Mouse (Mus musculus) lung, postnatal 0 days (tissue): ENCODE data around the gene Rgs8. TPM values are rescaled to one million over a fixed set of nuclear protein-coding genes. Genes with fewer than 3 reads are reported as not detected.

Experiments used
- ATAC-seq: fragments of 200-750 bp; cut with Nextera tagmentation; 2 replicates; pipeline ENCODE4 v1.8.0; 2017; ENCODE audit warnings: moderate library complexity
- DNase-seq: peaks from one replicate; pipeline ENCODE4 v3.0.0-alpha.2; 2016; ENCODE audit warnings: low spot score
- H3K27ac ChIP-seq: fragments of 300-500 bp; sonication (generic); 2 replicates; pipeline ENCODE4 v1.5.1; 2014; ENCODE audit warnings: antibody characterized with exemption, mild to moderate bottlenecking, low read length, mixed read lengths
- H3K27me3 ChIP-seq: fragments of 300-500 bp; sonication (generic); replicated peaks from 2 replicates; pipeline ENCODE4 v1.6.1; 2014; ENCODE audit warnings: low read length, mixed read lengths; ENCODE audit not compliant: insufficient read depth
- H3K36me3 ChIP-seq: fragments of 300-500 bp; sonication (generic); 2 replicates; pipeline ENCODE4 v1.6.1; 2014; ENCODE audit warnings: low read length, mixed read lengths; ENCODE audit not compliant: insufficient read depth
- H3K4me1 ChIP-seq: fragments of 300-500 bp; sonication (generic); 2 replicates; pipeline ENCODE4 v1.6.1; 2014; ENCODE audit warnings: antibody characterized with exemption, low read depth, low read length, mixed read lengths; ENCODE audit not compliant: insufficient read depth
- H3K4me2 ChIP-seq: fragments of 300-500 bp; sonication (generic); replicated peaks from 2 replicates; pipeline ENCODE4 v1.6.1; 2014; ENCODE audit warnings: low read depth, mild to moderate bottlenecking, low read length, moderate library complexity, mixed read lengths
- H3K4me3 ChIP-seq: fragments of 300-500 bp; sonication (generic); 2 replicates; pipeline ENCODE4 v1.5.1; 2014; ENCODE audit warnings: low read depth, low read length
- H3K9ac ChIP-seq: fragments of 300-500 bp; sonication (generic); replicated peaks from 2 replicates; pipeline ENCODE4 v1.6.1; 2014; ENCODE audit warnings: low read depth, mild to moderate bottlenecking
- H3K9me3 ChIP-seq: fragments of 300-500 bp; sonication (generic); 2 replicates; pipeline ENCODE4 v1.6.1; 2016; ENCODE audit warnings: low read length, mixed read lengths
- CTCF ChIP-seq: IDR thresholded peaks from 2 replicates; pipeline ENCODE4 v1.5.1; 2016; ENCODE audit warnings: antibody characterized with exemption, mild to moderate bottlenecking
- EP300 ChIP-seq: IDR thresholded peaks from 2 replicates; pipeline ENCODE4 v1.6.1; 2016; ENCODE audit warnings: antibody characterized with exemption, mild to moderate bottlenecking, control low read depth
- WGBS: fragments of 180-500 bp; shearing (Covaris S2); extraction: QIAGEN DNeasy Blood & Tissue Kit; methylation state at CpG from one replicate; pipeline ENCODE4 v1.1.7; 2014; 5-methylcytosine and 5-hydroxymethylcytosine counted together
- polyA plus RNA-seq: library from polyadenylated mRNA; unstranded; fragments of >200 nt; fragmentation: Nextera tagmentation; extraction: Ambion mirVana; gene quantifications from 2 replicates; pipeline ENCODE4 v1.2.1, GENCODE M21; 2015

Rgs8 gene
- polyA plus RNA-seq, 1 experiment from 2014 or later: 0.12 TPM

- no peak overlapping the region for H3K4me2 ChIP-seq
- ATAC-seq (peak; percentile 80), DNase-seq (peak; percentile 79)
- no peaks in the 10 kb centered on the region for H3K4me1 ChIP-seq
- no peak for TF ChIP-seq CTCF
- TF ChIP-seq EP300: no peak
- no peaks in the 10 kb centered on the region for H3K36me3 ChIP-seq
- H3K27me3 ChIP-seq: no peaks in the 10 kb centered on the region
- no peaks in the 10 kb centered on the region for H3K9me3 ChIP-seq
- 64% methylated on average over 9 of the region's 9 CpGs for WGBS
- no peak overlapping the region for H3K4me3 ChIP-seq
- H3K9ac ChIP-seq: no peak overlapping the region
- H3K27ac ChIP-seq: no peak overlapping the region
These were observed 68.9 kb downstream of the Rgs8 start for GRCm38 (mm10) chr1:153721565-153722310.

GRCm38 (mm10) chr1:153723426-153723825 is 70.6 kb downstream of the Rgs8 start:
- H3K27ac ChIP-seq: no peak overlapping the region
- TF ChIP-seq EP300 (no peak), CTCF (no peak)
- H3K27me3 ChIP-seq: no peaks in the 10 kb centered on the region
- no peaks in the 10 kb centered on the region for H3K36me3 ChIP-seq
- H3K4me1 ChIP-seq: no peaks in the 10 kb centered on the region
- WGBS: 77% methylated on average over 9 of the region's 9 CpGs
- no peak overlapping the region for H3K4me2 ChIP-seq
- no peak overlapping the region for H3K4me3 ChIP-seq
- DNase-seq (no peak), ATAC-seq (no peak)
- no peaks in the 10 kb centered on the region for H3K9me3 ChIP-seq
- no peak overlapping the region for H3K9ac ChIP-seq

GRCm38 (mm10) chr1:153726636-153727035 is 73.8 kb downstream of the Rgs8 start:
- Histone ChIP-seq H3K27ac (no peak overlapping the region), H3K27me3 (no peaks in the 10 kb centered on the region), H3K36me3 (no peaks in the 10 kb centered on the region), H3K9ac (no peak overlapping the region), H3K4me3 (no peak overlapping the region), H3K4me1 (no peaks in the 10 kb centered on the region), H3K9me3 (no peaks in the 10 kb centered on the region), H3K4me2 (no peak overlapping the region)
- no peak for ATAC-seq
- no peak for DNase-seq
- 85% methylated on average over 16 of the region's 16 CpGs for WGBS
- TF ChIP-seq CTCF (no peak), EP300 (no peak)

GRCm38 (mm10) chr1:153729806-153730205 is 77.0 kb downstream of the Rgs8 start:
- TF ChIP-seq CTCF (no peak), EP300 (no peak)
- no peaks in the 10 kb centered on the region for H3K36me3 ChIP-seq
- H3K9ac ChIP-seq: no peak overlapping the region
- no peak overlapping the region for H3K4me2 ChIP-seq
- no peak overlapping the region for H3K4me3 ChIP-seq
- H3K27me3 ChIP-seq: no peaks in the 10 kb centered on the region
- ATAC-seq (no peak), DNase-seq (no peak)
- no peaks in the 10 kb centered on the region for H3K4me1 ChIP-seq
- no peak overlapping the region for H3K27ac ChIP-seq
- WGBS: 57% methylated on average over 2 of the region's 2 CpGs
- H3K9me3 ChIP-seq: no peaks in the 10 kb centered on the region

GRCm38 (mm10) chr1:153730671-153731070 is 77.8 kb downstream of the Rgs8 start:
- no peaks in the 10 kb centered on the region for H3K36me3 ChIP-seq
- H3K4me2 ChIP-seq: no peak overlapping the region
- no peaks in the 10 kb centered on the region for H3K4me1 ChIP-seq
- H3K27ac ChIP-seq: no peak overlapping the region
- no peak for DNase-seq
- H3K9me3 ChIP-seq: no peaks in the 10 kb centered on the region
- ATAC-seq: peak; percentile 50
- TF ChIP-seq CTCF (no peak), EP300 (no peak)
- H3K4me3 ChIP-seq: no peak overlapping the region
- no peaks in the 10 kb centered on the region for H3K27me3 ChIP-seq
- no peak overlapping the region for H3K9ac ChIP-seq
- 42% methylated on average over 3 of the region's 3 CpGs for WGBS

- Histone ChIP-seq H3K9me3 (no peaks in the 10 kb centered on the region), H3K9ac (no peak overlapping the region), H3K27me3 (no peaks in the 10 kb centered on the region), H3K4me3 (no peak overlapping the region), H3K27ac (no peak overlapping the region), H3K36me3 (no peaks in the 10 kb centered on the region), H3K4me1 (no peaks in the 10 kb centered on the region), H3K4me2 (no peak overlapping the region)
- 58% methylated on average over 9 of the region's 9 CpGs for WGBS
- DNase-seq (no peak), ATAC-seq (no peak)
- no peak for TF ChIP-seq CTCF
- no peak for TF ChIP-seq EP300
These were observed 80.4 kb downstream of the Rgs8 start for GRCm38 (mm10) chr1:153733181-153733580.
